Mouse (Mus musculus): Measurements from ENCODE around the gene Eif2ak1.

The Eif2ak1 gene

GRCm38 (mm10) chr5:143897635-143898330 lies 80.2 kb downstream of the Eif2ak1 start, which contains the start of gene Ankrd61:
TSS of gene Ankrd61 (minus strand) at chr5:143897685.
- DNase-seq (ENCODE audit: low read depth, low spot score), result no peak

- DNase-seq (ENCODE audit: low read depth, low spot score), result peak; percentile 16
Observed at GRCm38 (mm10) chr5:143902111-143902510, 84.5 kb downstream of the Eif2ak1 start.

- DNase-seq (ENCODE audit: low read depth, low spot score), result no peak
Observed at GRCm38 (mm10) chr5:143903813-143904212, 86.2 kb downstream of the Eif2ak1 start.

- DNase-seq (ENCODE audit: low read depth, low spot score), result peak; percentile 52
Observed at GRCm38 (mm10) chr5:143906429-143906828, 88.8 kb downstream of the Eif2ak1 start.

GRCm38 (mm10) chr5:143908926-143909325 lies 91.3 kb downstream of the Eif2ak1 start:
- DNase-seq (ENCODE audit: low read depth, low spot score), result no peak

- DNase-seq (ENCODE audit: low read depth, low spot score), result peak; percentile 100
Observed at GRCm38 (mm10) chr5:143909417-143910400, 92.1 kb downstream of the Eif2ak1 start, which contains the start of the genes Aimp2 and Pms2. TSS of gene Aimp2 (minus strand) at chr5:143909847. TSS of gene Pms2 (plus strand) at chr5:143909964.

- DNase-seq (ENCODE audit: low read depth, low spot score), result no peak
Observed at GRCm38 (mm10) chr5:143916221-143916620, 98.6 kb downstream of the Eif2ak1 start.

- peak; percentile 54 for DNase-seq (ENCODE audit: low read depth, low spot score)
Observed at GRCm38 (mm10) chr5:143917418-143917817, 99.8 kb downstream of the Eif2ak1 start.

GRCm38 (mm10) chr5:143918120-143918519 lies 100.5 kb downstream of the Eif2ak1 start:
- no peak for DNase-seq (ENCODE audit: low read depth, low spot score)

- DNase-seq (ENCODE audit: low read depth, low spot score), result no peak
Observed at GRCm38 (mm10) chr5:143924781-143925452, 107.3 kb downstream of the Eif2ak1 start.

- DNase-seq (ENCODE audit: low read depth, low spot score), result no peak
Observed at GRCm38 (mm10) chr5:143927875-143928274, 110.3 kb downstream of the Eif2ak1 start, which contains the start of gene Gm42421. TSS of gene Gm42421 (plus strand) at chr5:143928175.

- no peak for DNase-seq (ENCODE audit: low read depth, low spot score)
Observed at GRCm38 (mm10) chr5:143929291-143929690, 111.7 kb downstream of the Eif2ak1 start.

GRCm38 (mm10) chr5:143930656-143931055 lies 113.1 kb downstream of the Eif2ak1 start:
- no peak for DNase-seq (ENCODE audit: low read depth, low spot score)

- DNase-seq (ENCODE audit: low read depth, low spot score), result peak; percentile 36
Observed at GRCm38 (mm10) chr5:143931863-143932580, 114.4 kb downstream of the Eif2ak1 start.

GRCm38 (mm10) chr5:143932831-143933230 lies 115.2 kb downstream of the Eif2ak1 start, which contains the start of gene Rsph10b:
TSS of gene Rsph10b (plus strand) at chr5:143933035.
- DNase-seq (ENCODE audit: low read depth, low spot score), result peak; percentile 37

GRCm38 (mm10) chr5:143933414-143933813 lies 115.8 kb downstream of the Eif2ak1 start:
- no peak for DNase-seq (ENCODE audit: low read depth, low spot score)

- DNase-seq (ENCODE audit: low read depth, low spot score), result no peak
Observed at GRCm38 (mm10) chr5:143933875-143934274, 116.3 kb downstream of the Eif2ak1 start.

GRCm38 (mm10) chr5:143936156-143936555 lies 118.6 kb downstream of the Eif2ak1 start:
- no peak for DNase-seq (ENCODE audit: low read depth, low spot score)

- peak; percentile 58 for DNase-seq (ENCODE audit: low read depth, low spot score)
Observed at GRCm38 (mm10) chr5:143941588-143941987, 124.0 kb downstream of the Eif2ak1 start.

- peak; percentile 95 for DNase-seq (ENCODE audit: low read depth, low spot score)
Observed at GRCm38 (mm10) chr5:143943231-143944125, 125.9 kb downstream of the Eif2ak1 start.
